Mouse (Mus musculus) adrenal gland, adult 8-10 months (tissue): ENCODE data around the gene Entpd2. TPM values are rescaled to one million over a fixed set of nuclear protein-coding genes. Genes with fewer than 3 reads are reported as not detected.
A peak's percentile ranks its signal among the peaks of the same experiment; 100 is the strongest.

Source experiments
- DNase-seq: peaks from one replicate; pipeline ENCODE4 v3.0.0; 2022
- total RNA-seq, 4 experiments: library from RNA; stranded (reverse); gene quantifications; 2 replicates each; pipeline ENCODE4 v1.2.4; 2022

Entpd2 gene
- total RNA-seq: 1 to 10 TPM; 3.1 to 9.7 (median 5.1) TPM

DNA sequence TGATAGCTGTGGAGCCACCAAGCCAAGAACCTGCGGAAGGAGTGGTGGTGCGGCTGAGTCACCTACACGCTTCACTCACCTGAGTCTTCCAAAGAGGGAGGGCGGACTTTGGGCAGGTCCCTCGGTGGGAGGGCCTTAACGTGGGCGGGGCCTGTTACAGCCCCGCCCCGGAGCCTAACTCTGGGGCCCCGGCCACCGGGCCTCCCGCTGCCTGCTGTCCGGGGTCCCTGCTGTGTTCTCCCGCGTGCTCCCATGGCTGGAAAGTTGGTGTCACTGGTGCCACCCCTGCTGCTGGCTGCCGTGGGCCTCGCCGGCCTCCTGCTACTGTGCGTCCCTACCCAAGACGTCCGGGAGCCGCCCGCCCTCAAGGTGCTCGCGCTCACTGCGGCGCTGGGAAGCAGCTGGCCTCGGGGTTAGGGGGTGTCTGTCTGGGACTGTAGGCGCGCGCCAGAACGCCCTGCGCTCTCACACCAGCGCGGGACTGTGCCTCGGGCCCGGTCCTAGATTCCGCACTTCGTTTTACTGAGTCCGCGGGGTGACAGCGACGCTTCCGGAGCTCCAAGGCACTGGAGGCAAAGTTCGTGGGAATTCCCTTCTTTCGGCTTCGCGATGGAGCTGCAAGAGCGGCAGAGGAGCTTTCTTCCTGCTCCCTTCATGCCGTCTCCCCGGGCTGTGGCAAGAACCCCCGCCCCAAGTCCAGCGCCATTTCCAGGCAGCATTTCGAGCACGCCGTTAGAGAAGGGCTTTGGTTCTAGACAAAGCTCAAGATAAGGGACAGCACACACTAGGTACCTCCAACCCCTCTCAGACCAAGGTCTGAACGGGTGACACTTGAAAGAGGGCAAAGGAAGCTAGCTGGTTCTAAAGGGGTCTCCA is at the start of gene Entpd2:
Entpd2 (plus strand) TSS at position 154 of the 876 bp plus-strand sequence.
- DNase-seq: no peak

DNA sequence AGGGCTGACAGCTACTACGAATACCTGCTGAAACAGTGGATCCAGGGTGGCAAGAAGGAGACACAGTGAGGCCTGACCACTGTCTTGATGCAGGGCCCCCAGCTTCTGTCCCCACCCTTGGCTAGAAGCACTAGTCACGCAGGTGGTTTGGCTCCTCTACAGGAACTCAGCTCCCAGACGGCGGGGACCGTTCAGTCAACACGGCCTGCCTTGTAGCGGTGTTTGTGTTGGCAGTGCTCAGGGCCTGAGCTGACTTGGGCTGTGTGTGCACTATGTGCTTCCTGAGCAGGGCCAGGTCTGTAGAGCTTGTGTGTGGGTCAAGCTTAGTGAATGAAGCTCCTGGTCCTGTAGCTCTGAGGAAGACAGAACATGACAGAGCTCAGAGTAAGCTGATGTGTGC is 47.5 kb upstream of the Entpd2 start:
- no peak for DNase-seq

DNA sequence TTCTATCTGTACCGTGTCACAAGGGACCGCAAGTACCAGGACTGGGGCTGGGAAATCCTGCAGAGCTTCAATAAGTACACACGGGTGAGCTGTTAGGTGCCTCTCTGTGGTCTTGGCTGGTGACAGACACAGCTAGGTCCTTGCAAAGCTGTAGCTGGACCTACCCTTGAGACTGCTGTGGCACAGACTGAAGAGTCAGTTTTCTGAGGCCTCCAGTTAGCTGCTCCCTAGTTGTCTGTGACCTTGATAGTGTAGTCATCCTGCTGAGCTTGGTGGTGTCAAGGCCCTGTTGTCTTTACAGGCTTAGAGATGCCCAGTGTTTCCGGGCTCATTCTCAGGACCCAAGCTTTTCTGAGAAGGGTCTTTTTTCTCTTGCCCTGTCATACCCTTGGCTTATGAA is 46.2 kb upstream of the Entpd2 start:
- peak; percentile 54 for DNase-seq

DNA sequence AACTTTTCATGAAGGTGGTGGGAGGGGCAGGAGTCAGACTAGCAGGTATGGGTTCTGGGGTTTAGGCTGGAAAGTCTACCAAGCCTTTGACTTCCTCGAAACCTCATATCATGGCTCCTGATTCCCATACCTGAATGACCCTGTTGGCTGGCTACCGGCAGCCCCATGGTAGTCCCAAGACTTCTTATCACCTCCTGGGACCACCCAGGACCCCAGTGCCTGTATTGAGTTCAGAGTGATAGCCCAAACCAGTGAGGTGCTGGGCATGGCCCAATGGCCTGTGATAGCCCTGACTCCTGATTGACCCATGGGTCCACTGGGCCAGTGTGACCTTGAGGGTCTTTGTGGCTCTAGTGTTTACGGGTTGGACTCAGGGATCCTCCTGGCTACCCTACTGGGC is 45.0 kb upstream of the Entpd2 start:
- DNase-seq: no peak

DNA sequence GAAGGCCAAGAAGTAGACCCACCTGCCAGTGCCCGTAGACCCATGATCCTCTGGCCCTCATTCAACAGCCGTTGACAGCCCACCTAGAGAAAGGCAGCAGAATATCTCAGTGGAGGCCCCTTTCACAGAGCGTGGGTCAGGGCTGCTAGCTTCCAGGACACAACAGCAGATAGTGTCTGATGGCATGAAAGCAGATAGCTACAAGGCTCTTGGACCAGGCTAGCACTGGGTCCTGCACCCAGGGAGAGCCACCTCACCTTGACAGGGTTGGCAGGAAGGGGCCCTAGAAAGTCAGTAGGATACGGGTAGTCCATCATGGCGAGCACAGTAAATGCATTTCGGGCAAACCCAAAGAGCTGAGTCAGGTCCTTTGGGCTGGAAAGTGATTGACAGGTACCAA is 41.5 kb upstream of the Entpd2 start:
- DNase-seq: no peak

DNA sequence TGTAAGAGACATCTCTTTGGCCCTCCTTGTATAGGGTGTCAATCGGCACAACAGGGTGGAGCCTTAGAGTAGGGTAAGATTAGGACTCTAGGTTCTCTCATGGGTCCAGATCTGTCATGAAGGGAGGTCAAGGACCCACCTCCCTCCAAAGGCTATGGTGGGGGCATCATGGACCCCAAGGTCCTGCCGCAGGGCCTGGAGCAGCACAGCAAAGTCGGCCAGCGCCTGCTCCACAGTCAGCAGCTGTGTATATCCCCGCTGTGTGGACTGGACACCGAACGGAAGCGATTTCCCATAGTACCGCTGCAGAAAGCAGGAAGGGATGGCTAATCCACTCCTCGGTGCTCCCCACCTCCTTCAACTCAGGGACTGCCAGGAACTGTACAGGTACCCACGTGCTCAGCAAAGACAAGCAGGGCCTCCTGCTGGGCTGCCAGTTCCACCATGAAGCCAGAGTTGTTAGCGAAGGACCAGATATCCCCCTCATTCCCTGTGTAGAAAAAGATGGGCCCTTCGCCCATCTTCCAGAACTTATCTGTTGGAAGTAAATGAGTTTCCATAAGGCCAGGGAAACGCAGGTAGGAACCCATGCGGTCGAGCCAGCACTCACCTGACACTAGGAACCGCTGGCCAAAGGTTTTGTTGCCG is 40.1 kb upstream of the Entpd2 start:
- no peak for DNase-seq

DNA sequence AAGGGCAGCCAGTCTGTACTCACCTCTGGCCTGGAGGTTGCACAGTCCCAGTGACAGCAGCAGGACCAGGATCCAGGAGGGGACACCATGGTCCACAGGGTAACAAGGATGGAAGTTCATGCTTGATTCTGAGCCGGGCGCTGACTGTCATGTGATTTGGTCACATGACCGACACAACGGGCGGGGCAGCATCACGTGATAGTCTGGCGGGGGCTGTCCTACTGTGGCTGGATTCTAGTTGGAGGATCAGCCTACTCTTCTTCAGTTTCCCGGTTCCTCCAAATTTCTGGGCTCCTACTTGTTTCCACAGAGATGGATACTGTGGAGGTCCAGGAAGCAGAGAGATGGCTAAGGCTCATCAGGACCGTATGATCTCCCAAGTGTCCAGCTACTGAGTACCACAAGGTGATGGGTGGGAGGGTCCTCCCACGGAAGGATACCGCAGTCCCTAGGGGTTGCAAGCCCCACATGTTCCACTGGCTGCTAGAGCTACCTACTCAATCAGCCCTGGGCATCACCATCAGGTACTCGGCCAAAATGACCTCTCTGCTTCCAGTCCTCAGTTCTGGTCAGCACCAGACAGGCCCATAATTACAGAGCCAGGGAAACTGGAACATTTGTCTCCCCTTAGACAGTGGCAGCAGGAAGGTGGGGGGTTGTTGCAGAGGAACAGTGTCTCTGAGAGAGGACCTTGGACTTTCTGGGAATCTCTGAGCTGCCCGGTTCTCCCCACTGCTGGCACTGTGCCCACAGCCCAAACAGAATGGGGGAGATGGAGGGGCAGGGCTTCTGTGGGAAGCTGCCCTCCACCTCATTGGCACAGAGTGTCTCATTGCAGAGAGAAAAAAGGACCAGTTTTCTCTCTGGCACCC is 39.2 kb upstream of the Entpd2 start, which contains the start of gene Dpp7:
Dpp7 (minus strand) TSS at position 152 of the 872 bp plus-strand sequence.
- DNase-seq: peak; percentile 71

DNA sequence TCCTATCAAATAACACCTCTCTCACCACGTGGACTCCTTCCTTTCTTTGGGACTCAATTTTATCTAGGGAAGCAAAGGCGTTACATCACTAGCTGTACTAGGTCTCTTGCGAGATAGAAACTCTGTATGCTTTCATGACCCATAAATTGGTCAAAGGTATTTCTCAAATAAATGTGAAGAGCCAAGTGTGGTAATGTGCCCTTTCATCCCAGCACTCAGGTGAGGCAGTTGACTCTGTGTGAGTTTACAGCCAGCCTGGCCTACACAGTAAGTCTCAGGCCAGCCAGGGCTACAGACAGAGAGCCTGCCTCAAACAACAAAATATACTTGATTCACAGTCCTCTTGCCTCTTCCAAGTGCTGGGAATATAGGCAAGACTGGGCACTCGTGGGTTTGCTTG is 35.8 kb upstream of the Entpd2 start:
- DNase-seq: no peak

DNA sequence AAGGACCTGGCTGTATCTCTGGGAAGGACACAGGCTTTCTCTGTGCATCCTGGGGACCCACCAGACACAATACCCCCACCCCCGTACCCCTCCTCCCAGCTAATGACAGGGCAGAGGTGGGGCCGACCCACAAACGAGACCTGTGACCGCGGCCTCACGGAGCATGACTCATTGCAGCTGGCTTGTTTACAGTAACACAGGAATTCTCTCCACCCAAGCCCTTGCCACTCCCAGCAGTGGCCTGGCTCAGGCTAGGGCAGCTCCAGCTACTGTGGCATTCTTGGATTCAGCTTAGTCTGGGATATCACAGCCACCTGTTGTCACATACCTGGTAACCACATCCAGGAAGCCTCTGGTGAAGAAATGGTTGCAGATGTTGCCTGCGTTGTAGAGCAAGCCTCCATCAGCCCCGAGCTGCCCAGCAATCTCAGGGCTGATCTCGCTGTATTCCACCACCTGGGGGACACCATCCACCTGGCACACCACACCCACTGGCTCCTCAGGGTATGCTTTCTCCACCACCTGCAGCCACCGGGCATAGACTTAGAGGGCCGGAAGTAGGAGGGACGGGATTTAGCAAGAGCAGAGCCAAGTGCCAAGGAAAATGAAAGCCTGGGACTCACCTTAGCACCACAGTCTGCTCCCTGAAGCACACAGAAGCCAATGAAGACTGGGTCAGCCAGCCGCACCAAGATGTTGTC is 32.0 kb upstream of the Entpd2 start:
- DNase-seq: no peak

DNA sequence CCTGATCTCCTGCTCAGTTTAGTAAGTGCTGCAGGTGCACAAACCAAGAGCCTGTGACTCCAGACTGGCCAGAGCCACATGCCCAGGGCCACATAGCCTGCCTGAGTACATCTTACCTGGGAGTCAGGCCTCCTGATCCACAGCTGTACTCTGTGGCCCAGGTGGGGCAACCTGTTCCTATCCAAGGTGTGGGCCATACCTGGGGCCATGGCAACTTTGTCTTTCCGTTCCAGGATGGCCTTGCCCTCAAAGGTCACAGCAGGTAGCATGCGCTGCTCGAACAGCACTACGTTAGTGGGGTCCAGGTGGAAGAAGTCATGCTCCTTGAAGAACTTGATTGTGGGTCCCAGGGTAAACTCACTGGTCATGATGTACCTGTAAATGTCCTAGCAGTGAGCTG is 31.4 kb upstream of the Entpd2 start:
- no peak for DNase-seq

DNA sequence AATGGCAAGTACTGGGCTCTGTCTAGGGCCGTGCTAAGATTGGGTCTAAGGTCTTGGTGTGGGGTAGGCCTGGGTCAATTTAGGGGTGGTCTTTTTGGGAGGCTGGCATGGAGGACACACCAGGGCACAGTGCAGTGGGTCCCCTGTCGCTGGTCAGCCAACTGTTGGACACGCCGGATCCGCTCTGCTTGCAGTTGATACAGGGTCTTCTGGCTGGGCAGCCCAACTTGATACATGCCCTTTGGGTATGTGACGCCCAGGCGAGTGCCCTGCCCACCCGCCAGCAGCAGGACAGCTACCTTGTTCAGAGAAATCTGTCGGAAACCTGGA is 30.9 kb upstream of the Entpd2 start:
- no peak for DNase-seq

DNA sequence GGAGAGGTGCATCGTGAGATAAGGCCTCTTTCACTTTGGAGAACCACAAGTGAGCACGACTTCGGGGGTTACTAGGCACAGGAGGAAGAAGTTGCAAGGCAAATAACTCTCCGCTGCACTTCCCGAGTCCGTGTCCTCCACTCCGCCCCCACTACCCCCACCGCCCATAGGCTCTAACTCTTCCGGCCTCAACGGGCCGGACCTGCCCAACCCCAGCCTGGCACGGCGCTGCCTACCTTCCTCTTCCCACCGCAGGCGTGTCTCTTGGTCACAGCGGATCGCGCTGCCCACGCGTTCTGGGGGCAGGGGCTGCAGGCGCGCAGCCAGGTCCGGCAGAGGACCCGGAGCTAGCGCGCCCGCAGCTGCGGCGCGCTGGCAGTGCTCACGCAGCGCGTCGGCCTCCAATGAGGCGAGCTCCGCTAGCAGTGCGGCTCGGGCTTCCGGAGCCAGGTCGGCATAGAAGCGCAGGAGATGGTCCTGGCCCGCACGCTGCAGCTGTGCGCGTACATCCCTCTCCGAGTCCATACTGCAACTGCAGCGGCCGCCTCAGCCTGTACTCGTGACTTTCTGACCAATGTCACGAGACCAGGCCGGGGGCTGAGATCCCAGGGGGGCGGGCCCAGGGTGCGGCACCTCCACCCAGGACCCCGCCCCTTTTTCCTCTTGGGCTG is 30.4 kb upstream of the Entpd2 start, which contains the start of gene Uap1l1:
Uap1l1 (minus strand) TSS at position 592 of the 671 bp plus-strand sequence.
- peak; percentile 74 for DNase-seq

DNA sequence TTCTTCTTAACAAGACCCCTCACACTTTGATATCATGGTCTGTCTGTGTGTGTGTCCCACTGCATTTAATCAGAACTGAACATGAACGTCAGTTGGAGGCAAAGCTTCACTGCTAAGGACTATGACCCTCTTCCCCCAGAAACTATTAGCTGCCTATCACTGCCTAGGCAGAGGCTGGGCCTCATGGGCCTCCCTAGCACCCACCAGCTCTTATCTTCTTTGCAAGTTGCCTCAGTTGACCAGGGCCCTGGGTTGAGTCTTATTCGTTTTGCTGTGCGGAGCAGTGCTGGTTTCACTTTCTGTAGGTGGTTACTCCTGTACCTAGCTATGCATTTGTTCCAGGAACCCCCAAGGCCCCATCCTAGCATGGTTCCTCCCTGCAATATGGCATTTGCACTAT is 25.7 kb upstream of the Entpd2 start:
- no peak for DNase-seq

DNA sequence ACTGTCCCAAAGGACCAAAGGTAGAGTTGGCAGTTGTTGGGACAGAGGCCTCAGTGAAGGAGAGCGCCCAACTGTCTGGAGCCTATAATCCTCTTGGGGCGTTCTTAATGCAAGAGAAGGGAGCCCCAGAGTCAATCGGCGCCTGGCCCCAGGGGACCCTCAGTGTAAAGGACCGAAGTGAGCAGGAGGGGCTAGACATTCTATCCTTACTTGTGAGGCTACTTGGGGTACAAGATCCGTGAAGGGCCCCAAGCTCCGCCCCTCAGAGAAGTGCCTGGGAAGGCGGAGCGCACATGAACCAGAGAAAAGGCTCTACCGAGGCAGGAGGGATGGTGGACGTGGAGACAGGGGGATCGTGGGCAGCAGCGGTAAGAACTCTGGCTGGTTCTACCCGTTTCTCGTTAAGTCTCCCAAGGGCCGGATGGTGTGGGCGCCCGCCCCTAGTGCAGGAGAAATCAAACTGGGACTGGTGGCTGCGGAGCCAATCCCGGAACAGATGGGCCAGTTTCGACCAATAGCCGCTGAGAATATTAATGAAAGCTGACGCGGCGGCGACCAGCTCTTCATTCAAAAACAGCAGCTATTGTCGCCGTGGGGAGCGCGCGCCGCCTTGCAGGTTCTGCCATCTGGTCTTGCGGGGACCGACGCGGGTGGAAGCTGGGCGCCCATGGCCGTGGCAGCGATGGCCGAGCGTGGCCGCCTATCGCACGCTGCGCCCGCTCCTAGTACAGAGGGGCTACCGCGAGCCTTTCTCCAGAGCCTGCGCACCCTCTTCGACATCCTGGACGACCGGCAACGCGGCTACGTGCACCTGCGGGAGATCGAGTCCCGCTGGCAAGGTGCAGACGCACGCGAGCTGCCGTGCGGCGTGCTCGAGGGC is 23.7 kb upstream of the Entpd2 start, which contains the start of gene Sapcd2:
Sapcd2 (plus strand) TSS at position 558 of the 880 bp plus-strand sequence.
- DNase-seq: peak; percentile 78

DNA sequence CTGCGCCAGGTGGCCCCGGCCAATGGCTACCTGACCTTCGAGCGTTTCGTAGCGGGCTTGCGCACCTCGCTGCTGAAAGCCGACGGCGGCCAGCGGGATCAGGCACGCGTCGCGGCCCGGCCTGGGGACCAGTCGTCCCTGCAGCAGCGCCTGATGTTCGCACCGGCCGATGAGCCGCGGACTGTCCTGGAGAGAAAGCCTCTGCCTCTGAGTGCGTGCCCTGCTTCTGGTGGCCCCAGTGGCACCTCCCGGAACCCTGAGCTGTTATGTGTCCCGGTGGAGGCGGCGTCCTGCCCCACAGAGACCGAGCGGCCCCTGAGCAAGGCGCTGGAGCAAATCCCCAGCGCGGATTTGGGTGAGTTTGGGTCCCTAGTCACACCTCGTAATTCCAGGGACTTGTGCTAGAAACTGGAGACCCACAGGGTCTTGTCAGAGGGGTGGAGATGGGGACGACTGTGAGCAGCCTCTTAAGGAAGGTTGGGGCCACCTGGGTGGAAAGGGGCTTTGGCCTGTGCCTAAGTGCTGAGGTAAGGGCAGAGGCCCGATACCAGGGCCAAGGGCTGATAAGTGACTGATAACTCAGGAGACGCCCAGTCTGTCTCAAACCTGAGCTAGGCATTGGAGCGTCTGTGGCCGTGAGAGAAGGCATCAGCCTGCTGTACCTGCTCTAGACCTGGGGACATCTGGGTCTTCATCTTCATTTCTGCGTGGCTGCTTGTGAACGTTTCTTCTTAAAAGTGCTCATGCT is 22.9 kb upstream of the Entpd2 start:
- DNase-seq: no peak

DNA sequence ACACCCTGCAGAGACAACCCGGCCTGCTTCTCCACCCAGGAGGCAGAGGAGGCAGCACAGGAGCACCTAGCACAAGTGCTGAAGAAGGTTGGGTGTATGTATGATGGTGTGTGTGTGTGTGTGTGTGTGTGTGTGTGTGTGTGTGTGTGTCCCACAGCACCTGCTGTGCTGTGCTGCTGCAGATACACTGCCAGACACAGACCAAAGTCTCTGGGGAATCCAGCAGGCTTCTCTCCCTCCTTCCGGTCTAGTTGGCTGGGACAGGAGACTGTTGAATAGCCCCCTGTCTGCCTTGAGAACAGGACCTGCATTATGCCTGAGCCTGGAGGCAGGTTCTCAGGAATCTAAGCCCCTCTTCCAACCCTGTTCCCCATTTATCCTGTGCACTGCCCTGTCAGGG is 22.2 kb upstream of the Entpd2 start:
- DNase-seq: no peak

DNA sequence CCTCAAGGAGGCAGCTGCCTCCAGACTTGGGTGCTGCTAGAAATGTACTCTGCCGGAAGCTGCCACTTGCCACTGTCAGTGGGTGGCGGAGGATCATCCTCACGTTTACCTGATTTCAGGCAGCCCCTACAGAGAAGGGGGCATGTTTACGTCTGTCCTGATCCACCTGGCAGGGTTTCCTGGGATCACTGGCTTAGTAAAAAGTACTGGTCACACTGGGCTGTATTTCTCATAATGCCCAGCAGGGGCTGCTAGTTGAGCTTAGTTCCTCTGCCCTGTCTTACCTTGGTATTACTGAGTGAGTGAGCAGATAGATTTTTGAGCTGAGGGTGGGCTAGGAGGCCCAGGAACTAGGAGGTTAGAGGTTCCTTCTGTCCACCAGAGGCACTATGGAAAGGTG is 19.1 kb upstream of the Entpd2 start:
- DNase-seq: no peak

DNA sequence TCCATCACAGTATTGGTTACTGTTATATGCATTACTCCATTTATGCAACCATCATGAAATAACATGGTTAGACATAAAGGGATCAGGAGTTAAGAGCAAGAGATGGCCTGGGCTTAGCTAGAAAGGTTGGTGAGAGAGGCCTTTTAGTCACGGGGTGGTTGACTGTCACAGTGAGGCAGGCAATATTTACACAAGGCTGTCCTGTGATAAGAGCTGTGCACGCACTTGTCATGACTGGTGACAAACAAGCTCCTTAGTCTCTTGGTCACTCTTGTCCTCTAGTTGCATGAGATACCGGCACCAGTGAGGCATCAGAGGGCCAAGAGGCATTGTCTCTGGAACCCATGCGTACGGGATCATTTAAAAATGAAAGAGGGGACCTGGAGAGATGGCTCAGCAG is 11.2 kb upstream of the Entpd2 start:
- no peak for DNase-seq

DNA sequence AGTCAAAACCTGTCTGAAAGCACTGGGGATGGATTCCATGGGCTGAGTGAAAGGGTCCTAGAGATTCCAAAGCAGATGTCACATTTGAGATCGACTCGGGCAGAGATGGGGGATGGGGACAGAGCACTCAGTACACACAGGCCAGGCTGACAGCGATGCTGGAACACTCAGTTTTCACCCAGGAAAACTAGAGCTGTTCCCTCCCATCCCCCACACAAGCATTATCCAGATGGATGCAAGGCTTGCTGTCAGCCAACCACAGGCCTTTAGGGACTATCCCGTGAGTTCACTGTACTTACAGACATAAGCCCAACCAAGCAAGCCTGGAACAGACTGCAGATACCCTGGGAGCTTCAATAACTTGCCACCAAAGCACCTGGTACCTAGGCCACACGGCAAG is 4.4 kb upstream of the Entpd2 start:
- DNase-seq: no peak
